Mouse (Mus musculus) T-helper 2 cell (primary cell): ENCODE measurements at regions not wholly inside any gene's neighbourhood (a gene's known extent, or its start where the extent isn't known, plus 50 kb on each side); places are given as distances from the start of the nearest gene placed in this dataset.

Experiments
- in situ Hi-C: fragments of 300-600 bp; cut with MboI, MseI; formaldehyde crosslinking; loops from one replicate; pipeline ENCODE4 v1.15.1; 2025; ENCODE audit warnings: high pct_unique_total_duplicates

DNA sequence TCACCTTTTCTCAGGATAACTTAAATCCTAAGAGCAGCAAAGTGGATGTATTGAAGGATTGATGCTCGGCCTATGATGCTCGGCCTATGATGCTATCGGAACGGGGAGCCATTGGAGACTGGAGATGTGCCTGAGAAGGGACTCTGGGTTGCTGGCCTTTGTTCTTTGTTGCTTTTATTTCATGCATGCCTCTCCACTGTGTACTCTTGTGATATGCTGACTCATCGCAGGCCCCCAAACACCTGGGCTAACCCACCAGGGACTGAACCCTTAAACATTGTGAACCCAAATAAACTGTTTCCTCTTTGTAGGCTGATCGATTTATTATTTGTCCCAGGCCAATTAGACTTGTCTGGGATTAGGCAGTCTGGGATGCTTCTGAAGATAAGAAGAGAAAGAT lies 61.9 kb downstream of the Pdcl3 start:
- in situ Hi-C loops = no loop called here

- in situ Hi-C loops = no loop called here
Measured at GRCm38 (mm10) chr1:39057304-39057703, 71.9 kb downstream of the Pdcl3 start.

GRCm38 (mm10) chr1:39062509-39062908 lies 77.1 kb downstream of the Pdcl3 start:
- in situ Hi-C loops = no loop called here

- in situ Hi-C loops = no loop called here
Measured at GRCm38 (mm10) chr1:39063666-39064385, 78.4 kb downstream of the Pdcl3 start.

- in situ Hi-C loops = no loop called here
Measured at GRCm38 (mm10) chr1:39064781-39065180, 79.4 kb downstream of the Pdcl3 start.

- in situ Hi-C loops = no loop called here
Measured at GRCm38 (mm10) chr1:39067901-39068300, 82.5 kb downstream of the Pdcl3 start.

DNA sequence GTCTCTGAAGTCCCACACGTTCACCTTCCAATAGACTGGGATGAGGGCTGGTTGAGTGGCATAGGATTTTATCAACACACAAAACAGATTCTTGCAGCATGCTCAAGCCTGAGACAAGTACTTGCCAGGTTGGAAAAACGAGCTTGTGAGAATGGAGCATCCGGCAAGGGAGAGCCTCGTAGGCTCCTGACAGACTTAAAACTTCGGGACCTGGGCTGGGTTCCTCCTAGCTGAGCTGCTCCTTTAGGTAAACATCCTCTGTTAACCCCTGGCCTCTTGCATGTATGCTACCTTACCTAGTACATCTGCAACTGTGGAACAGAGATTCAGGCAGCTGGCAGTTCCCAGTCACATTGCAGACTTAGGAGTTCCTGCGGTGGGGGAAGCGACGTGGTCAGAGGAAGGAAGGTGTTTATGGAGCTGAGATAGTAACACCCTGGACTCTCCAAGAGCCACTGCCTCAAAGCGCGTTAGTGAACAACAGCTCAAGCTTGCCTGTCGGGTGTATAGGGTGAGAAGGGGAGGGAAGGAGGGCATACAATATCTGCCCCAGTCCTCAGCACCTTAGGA lies 83.8 kb downstream of the Pdcl3 start:
- in situ Hi-C loops = no loop called here

DNA sequence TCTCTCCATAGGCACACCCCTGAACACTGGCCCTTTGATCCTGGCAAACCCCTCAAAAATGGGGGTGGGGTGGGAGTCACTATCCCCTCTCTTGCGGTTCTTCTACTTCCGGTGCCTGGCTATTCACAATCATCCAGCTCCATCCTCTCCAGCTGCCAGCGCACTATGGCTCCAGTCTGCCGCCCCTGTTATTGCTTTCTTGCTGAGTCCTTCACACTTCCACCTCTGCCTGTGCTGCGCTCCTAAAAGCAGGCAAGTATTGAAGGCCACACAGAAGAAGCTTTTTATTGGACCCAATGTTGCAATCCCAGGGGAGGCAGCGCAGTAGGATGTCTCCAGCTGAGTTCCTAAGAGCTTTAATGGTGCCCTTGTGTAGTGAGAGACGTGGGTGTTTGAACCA lies 84.3 kb downstream of the Pdcl3 start:
- in situ Hi-C loops = no loop called here

- in situ Hi-C loops = no loop called here
Measured at GRCm38 (mm10) chr1:39075966-39076365, 90.6 kb downstream of the Pdcl3 start.

- in situ Hi-C loops = no loop called here
Measured at GRCm38 (mm10) chr1:39078584-39079315, 93.3 kb downstream of the Pdcl3 start.

DNA sequence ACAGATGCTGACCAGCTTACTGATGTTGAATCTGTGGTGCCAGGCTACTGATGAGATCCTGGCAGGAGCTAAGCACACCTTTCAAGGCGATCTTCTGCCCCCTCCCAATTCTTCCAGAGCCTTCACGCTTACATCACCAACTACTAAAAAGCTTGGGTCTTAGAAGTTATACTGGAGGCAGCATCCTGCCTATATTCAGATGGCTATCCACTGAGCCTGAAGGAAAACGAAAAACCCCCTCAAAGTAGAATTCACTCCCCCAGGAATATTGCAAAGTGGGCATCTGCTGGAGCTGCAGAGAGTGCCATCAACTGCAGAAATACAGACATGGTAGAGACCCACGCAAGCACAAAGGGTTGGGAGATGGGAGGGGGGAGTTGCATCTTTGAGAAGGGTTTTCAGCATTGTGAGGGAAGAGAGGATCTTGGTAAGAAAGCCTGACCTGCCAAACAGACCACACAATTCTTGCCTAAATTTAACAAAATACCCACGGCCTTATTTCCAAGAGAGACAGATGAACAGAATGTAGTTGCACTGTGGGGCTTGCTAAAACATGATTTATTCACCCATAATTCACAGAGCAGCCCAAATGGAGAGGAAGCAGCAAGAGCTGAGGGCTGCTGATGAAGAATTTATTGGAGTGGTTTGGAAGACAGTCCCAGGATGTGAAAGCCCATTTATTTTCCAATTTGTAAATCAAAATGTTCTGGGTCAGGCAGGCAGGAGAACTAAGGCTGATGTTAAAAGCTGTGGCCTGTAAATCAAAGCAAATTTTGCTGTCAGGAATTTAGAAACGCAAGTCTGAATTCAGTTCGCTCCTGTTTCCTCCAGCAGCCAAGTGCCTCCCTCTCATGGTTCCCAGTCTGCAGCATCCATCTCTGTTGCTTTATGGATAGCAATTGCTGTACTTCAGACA lies 98.8 kb downstream of the Pdcl3 start:
- in situ Hi-C loops = no loop called here

- in situ Hi-C loops = no loop called here
Measured at GRCm38 (mm10) chr1:39086273-39086672, 100.9 kb downstream of the Pdcl3 start.

GRCm38 (mm10) chr1:39089875-39090274 lies 103.7 kb upstream of the Npas2 start:
- in situ Hi-C loops = no loop called here

DNA sequence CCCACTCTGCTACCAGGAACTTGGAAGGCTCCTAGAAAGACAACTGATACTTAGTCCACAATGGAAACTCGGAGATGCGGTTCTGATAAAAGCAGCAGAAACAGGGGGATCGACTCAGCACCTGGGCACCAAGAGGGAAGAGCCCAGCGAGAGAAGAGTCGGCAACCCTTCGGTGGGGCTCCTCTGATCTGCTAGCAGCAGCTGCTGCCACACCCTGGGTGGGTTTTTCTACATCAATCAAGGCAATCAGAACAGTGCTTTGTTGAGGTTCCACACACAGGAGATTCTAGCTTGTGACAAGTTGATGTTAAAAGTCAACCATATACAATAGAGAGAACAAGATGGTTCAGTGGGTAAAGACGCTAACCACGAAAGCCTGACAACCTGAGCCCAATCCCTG lies 102.4 kb upstream of the Npas2 start:
- in situ Hi-C loops = no loop called here

DNA sequence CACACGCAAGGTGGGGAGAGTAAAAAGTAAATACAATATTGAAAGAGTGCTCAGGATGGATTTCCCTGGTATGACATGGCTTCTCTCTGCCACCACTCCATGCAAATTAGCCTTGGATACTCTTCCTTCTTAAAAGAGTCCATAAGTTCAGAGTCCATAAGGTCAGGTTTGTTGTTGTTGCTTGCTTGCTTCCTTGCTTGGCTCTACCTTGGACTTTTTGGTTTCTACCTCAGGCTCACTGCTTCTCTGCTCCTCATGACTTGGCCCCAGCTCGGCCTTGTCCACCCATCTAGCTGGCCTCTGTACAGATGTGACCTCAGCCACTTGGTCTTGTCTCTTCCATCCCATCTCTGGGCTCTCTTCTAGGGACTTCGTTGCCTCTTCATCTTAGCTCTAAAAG lies 101.9 kb upstream of the Npas2 start:
- in situ Hi-C loops = no loop called here

GRCm38 (mm10) chr1:39093291-39093690 lies 100.2 kb upstream of the Npas2 start:
- in situ Hi-C loops = no loop called here

DNA sequence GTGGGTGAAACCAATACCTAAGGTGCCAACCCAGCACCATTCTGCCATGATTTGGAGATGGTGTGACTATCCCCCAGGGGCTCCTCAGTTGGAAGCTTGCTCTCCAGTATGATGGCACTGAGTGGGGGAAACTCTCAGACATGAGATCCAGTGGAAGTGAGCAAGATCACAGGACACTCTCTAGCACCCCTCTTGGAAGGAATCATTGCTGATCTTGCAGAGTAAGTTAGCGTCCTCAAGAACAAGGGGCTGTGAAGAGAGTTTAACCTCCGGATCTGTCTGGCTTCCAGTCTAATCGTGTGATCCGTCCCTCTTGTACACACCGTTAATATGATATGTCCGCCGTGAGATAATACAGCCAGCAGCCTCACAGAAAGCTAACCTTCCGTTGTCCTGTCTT lies 99.5 kb upstream of the Npas2 start:
- in situ Hi-C loops = no loop called here

GRCm38 (mm10) chr1:39095901-39096300 lies 97.6 kb upstream of the Npas2 start:
- in situ Hi-C loops = loop anchor here (5.0 kb wide), 1 partner anchor 69 kb away; no protein-coding TSS in a partner anchor

GRCm38 (mm10) chr1:39096726-39097125 lies 96.8 kb upstream of the Npas2 start:
- in situ Hi-C loops = loop anchor here (5.0 kb wide), 1 partner anchor 69 kb away; no protein-coding TSS in a partner anchor

DNA sequence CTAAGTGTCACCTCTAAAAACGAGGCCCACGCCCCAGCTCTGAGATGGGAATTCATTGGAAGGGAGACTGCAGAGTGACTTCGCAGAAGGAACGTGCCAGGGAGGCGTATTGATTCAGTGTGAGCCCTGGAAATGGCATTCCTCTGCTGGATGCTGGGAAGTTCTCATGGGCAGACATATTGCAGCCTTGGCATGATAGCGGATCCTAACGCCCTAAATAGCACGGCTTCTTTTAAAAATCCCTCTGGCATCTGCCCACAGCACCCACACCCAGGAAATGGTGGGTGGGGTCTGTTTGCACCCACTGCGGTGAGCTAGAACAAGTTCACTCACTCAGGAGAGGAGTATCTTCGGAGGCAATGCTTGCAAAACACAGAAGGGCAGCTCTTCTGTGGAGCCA lies 96.0 kb upstream of the Npas2 start:
- in situ Hi-C loops = loop anchor here (5.0 kb wide), 1 partner anchor 70 kb away; no protein-coding TSS in a partner anchor

DNA sequence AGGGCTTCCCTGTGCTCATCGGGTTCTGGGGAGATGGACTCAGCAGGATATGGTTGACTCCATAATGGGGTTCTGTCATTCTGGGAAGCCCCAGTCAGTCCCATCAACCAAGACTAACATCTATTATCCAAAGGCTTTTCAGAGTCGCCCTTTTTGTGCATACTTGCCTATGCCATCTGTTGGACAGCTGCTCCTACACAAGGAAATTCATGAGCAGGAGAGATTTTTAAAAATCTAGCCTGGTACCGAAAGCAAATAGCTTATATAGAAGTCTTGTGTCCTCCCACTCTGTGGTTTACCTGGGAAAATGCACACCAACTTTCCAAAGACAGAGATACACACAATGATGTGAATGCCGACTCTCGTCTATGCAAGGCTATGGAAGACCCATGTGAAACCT lies 95.4 kb upstream of the Npas2 start:
- in situ Hi-C loops = loop anchor here (5.0 kb wide), 1 partner anchor 71 kb away; no protein-coding TSS in a partner anchor

DNA sequence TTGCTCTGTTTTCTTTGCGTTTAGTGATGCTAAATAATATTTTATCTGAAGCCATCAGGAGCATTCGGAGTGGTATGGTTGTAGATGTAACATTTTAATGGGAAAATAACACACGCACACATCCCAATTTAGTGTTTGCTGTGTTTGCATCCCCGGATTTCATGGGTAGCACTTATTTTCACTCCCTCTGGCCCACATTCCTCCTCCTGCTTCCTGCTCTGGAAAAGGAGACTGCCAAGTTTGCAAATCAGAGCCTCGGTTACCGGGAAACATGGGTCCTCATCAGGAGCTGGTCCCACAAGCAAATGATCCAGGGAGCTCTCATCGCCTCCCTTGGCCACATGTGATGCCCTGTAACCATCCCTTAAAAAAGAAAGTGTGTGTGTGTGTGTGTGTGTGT lies 94.3 kb upstream of the Npas2 start:
- in situ Hi-C loops = loop anchor here (5.0 kb wide), 1 partner anchor 72 kb away; no protein-coding TSS in a partner anchor
